Mouse (Mus musculus) midbrain, embryonic 11.5 days (tissue): ENCODE results near the gene Ube2f. TPM values are rescaled to one million over a fixed set of nuclear protein-coding genes. Genes with fewer than 3 reads are reported as not detected.
A peak's percentile ranks its signal among the peaks of the same experiment; 100 is the strongest.

Source experiments
- ATAC-seq: fragments of 200-750 bp; cut with Nextera tagmentation; 2 replicates; pipeline ENCODE4 v1.8.0; 2017; ENCODE audit warnings: moderate TSS enrichment, moderate library complexity; ENCODE audit not compliant: low FRiP score
- DNase-seq: peaks from one replicate; pipeline ENCODE4 v3.0.0; 2015; ENCODE audit warnings: low spot score; ENCODE audit errors: missing footprints
- H3K27ac ChIP-seq: fragments of 300-500 bp; sonication (generic); 2 replicates; pipeline ENCODE4 v1.5.1; 2014; ENCODE audit warnings: low read depth, low read length
- H3K27me3 ChIP-seq: fragments of 300-500 bp; sonication (generic); 2 replicates; pipeline ENCODE4 v1.6.1; 2014; ENCODE audit warnings: mild to moderate bottlenecking, low read length, moderate library complexity, mixed read lengths; ENCODE audit not compliant: control insufficient read depth, insufficient read depth
- H3K36me3 ChIP-seq: fragments of 300-500 bp; sonication (generic); 2 replicates; pipeline ENCODE4 v1.6.1; 2014; ENCODE audit warnings: mild to moderate bottlenecking, low read length, moderate library complexity, mixed read lengths; ENCODE audit not compliant: control insufficient read depth, insufficient read depth
- H3K4me1 ChIP-seq: fragments of 300-500 bp; sonication (generic); 2 replicates; pipeline ENCODE4 v1.6.1; 2014; ENCODE audit warnings: low read length; ENCODE audit not compliant: control insufficient read depth, insufficient read depth
- H3K4me2 ChIP-seq: fragments of 300-500 bp; sonication (generic); 2 replicates; pipeline ENCODE4 v1.6.1; 2014; ENCODE audit warnings: mild to moderate bottlenecking, moderate library complexity
- H3K4me3 ChIP-seq: fragments of 300-500 bp; sonication (generic); 2 replicates; pipeline ENCODE4 v1.5.1; 2014; ENCODE audit warnings: low read depth, low read length
- H3K9ac ChIP-seq: fragments of 300-500 bp; sonication (generic); 2 replicates; pipeline ENCODE4 v1.6.1; 2014; ENCODE audit warnings: low read length
- H3K9me3 ChIP-seq: fragments of 300-500 bp; sonication (generic); 2 replicates; pipeline ENCODE4 v1.6.1; 2016; ENCODE audit warnings: low read length; ENCODE audit not compliant: control insufficient read depth
- WGBS: fragments of 180-500 bp; shearing (Covaris S2); extraction: QIAGEN DNeasy Blood & Tissue Kit; methylation state at CpG from one replicate; pipeline ENCODE4 v1.1.7; 2014; 5-methylcytosine and 5-hydroxymethylcytosine counted together
- polyA plus RNA-seq: library from polyadenylated mRNA; unstranded; fragments of >200 nt; fragmentation: Nextera tagmentation; extraction: Ambion mirVana; gene quantifications from 2 replicates; pipeline ENCODE4 v1.2.1, GENCODE M21; 2014

The Ube2f gene
- polyA plus RNA-seq, 1 experiment from 2014 or later = 88.5 TPM

- Histone ChIP-seq H3K9me3 (no peaks in the 10 kb centered on the region), H3K9ac (no peak overlapping the region), H3K4me1 (no peaks in the 10 kb centered on the region), H3K36me3 (no peaks in the 10 kb centered on the region), H3K27ac (no peak overlapping the region), H3K4me2 (no peak overlapping the region), H3K27me3 (no peaks in the 10 kb centered on the region), H3K4me3 (no peak overlapping the region)
- ATAC-seq (peak; percentile 57; the same call in 1 of the 2 replicates), DNase-seq (peak; percentile 90)
- 77% methylated on average over 1 of the region's 1 CpGs for WGBS
Observed at GRCm38 (mm10) chr1:91211099-91211498, 39.0 kb upstream of the Ube2f start.

GRCm38 (mm10) chr1:91211591-91212008 is 38.5 kb upstream of the Ube2f start:
- WGBS = 86% methylated on average over 7 of the region's 7 CpGs
- no peak for ATAC-seq

GRCm38 (mm10) chr1:91215264-91215663 is 34.8 kb upstream of the Ube2f start:
- no peak overlapping the region for H3K4me3 ChIP-seq
- H3K27me3 ChIP-seq = no peaks in the 10 kb centered on the region
- 96% methylated on average over 1 of the region's 1 CpGs for WGBS
- H3K9me3 ChIP-seq = no peaks in the 10 kb centered on the region
- no peak overlapping the region for H3K4me2 ChIP-seq
- H3K27ac ChIP-seq = no peak overlapping the region
- H3K36me3 ChIP-seq = no peaks in the 10 kb centered on the region
- H3K4me1 ChIP-seq = no peaks in the 10 kb centered on the region
- ATAC-seq (no peak), DNase-seq (peak; percentile 51)
- no peak overlapping the region for H3K9ac ChIP-seq

More at GRCm38 (mm10) chr1:91211591-91212008, 38.5 kb upstream of the Ube2f start:
- no peaks in the 10 kb centered on the region for H3K27me3 ChIP-seq
- no peak for DNase-seq
- H3K9me3 ChIP-seq = no peaks in the 10 kb centered on the region
- H3K27ac ChIP-seq = no peak overlapping the region
- H3K4me1 ChIP-seq = no peaks in the 10 kb centered on the region
- no peak overlapping the region for H3K9ac ChIP-seq
- no peak overlapping the region for H3K4me2 ChIP-seq
- no peaks in the 10 kb centered on the region for H3K36me3 ChIP-seq
- H3K4me3 ChIP-seq = no peak overlapping the region

GRCm38 (mm10) chr1:91215981-91216380 is 34.1 kb upstream of the Ube2f start:
- no peak overlapping the region for H3K9ac ChIP-seq
- H3K4me2 ChIP-seq = no peak overlapping the region
- 79% methylated on average over 1 of the region's 1 CpGs for WGBS
- H3K4me1 ChIP-seq = no peaks in the 10 kb centered on the region
- H3K27me3 ChIP-seq = no peaks in the 10 kb centered on the region
- ATAC-seq = no peak
- no peak overlapping the region for H3K4me3 ChIP-seq
- no peak for DNase-seq
- no peak overlapping the region for H3K27ac ChIP-seq
- no peaks in the 10 kb centered on the region for H3K9me3 ChIP-seq
- no peaks in the 10 kb centered on the region for H3K36me3 ChIP-seq

GRCm38 (mm10) chr1:91216504-91217267 is 33.4 kb upstream of the Ube2f start:
- ATAC-seq = no peak
- H3K9me3 ChIP-seq = no peaks in the 10 kb centered on the region

GRCm38 (mm10) chr1:91219641-91220321 is 30.3 kb upstream of the Ube2f start:
- Histone ChIP-seq H3K4me1 (no peaks in the 10 kb centered on the region), H3K9ac (no peak overlapping the region), H3K9me3 (no peaks in the 10 kb centered on the region), H3K27ac (no peak overlapping the region), H3K36me3 (no peaks in the 10 kb centered on the region), H3K27me3 (no peaks in the 10 kb centered on the region), H3K4me3 (no peak overlapping the region), H3K4me2 (no peak overlapping the region)
- 89% methylated on average over 7 of the region's 7 CpGs for WGBS
- ATAC-seq (no peak), DNase-seq (no peak)

More at GRCm38 (mm10) chr1:91216504-91217267, 33.4 kb upstream of the Ube2f start:
- H3K36me3 ChIP-seq = no peaks in the 10 kb centered on the region
- WGBS = 66% methylated on average over 10 of the region's 10 CpGs
- H3K27ac ChIP-seq = no peak overlapping the region
- DNase-seq = peak; percentile 19
- no peak overlapping the region for H3K4me2 ChIP-seq
- no peaks in the 10 kb centered on the region for H3K4me1 ChIP-seq
- no peak overlapping the region for H3K9ac ChIP-seq
- no peaks in the 10 kb centered on the region for H3K27me3 ChIP-seq
- H3K4me3 ChIP-seq = no peak overlapping the region

GRCm38 (mm10) chr1:91220322-91220672 is 29.8 kb upstream of the Ube2f start:
- 87% methylated on average over 3 of the region's 3 CpGs for WGBS
- no peak overlapping the region for H3K9ac ChIP-seq
- no peaks in the 10 kb centered on the region for H3K9me3 ChIP-seq
- H3K4me3 ChIP-seq = no peak overlapping the region
- H3K4me2 ChIP-seq = no peak overlapping the region
- DNase-seq (no peak), ATAC-seq (no peak)
- H3K4me1 ChIP-seq = no peaks in the 10 kb centered on the region
- no peak overlapping the region for H3K27ac ChIP-seq
- H3K27me3 ChIP-seq = no peaks in the 10 kb centered on the region
- H3K36me3 ChIP-seq = no peaks in the 10 kb centered on the region

- no peak for DNase-seq
- Histone ChIP-seq H3K27me3 (no peaks in the 10 kb centered on the region), H3K27ac (no peak overlapping the region), H3K4me2 (no peak overlapping the region), H3K4me3 (no peak overlapping the region), H3K9me3 (no peaks in the 10 kb centered on the region), H3K36me3 (no peaks in the 10 kb centered on the region), H3K9ac (no peak overlapping the region), H3K4me1 (no peaks in the 10 kb centered on the region)
- no peak for ATAC-seq
- 72% methylated on average over 4 of the region's 4 CpGs for WGBS
Observed at GRCm38 (mm10) chr1:91226562-91226961, 23.5 kb upstream of the Ube2f start.

- Histone ChIP-seq H3K4me2 (no peak overlapping the region), H3K4me3 (no peak overlapping the region), H3K4me1 (no peaks in the 10 kb centered on the region), H3K27ac (no peak overlapping the region), H3K9ac (no peak overlapping the region), H3K36me3 (no peaks in the 10 kb centered on the region), H3K27me3 (no peaks in the 10 kb centered on the region), H3K9me3 (no peaks in the 10 kb centered on the region)
- no peak for ATAC-seq
- no peak for DNase-seq
- WGBS = 68% methylated on average over 15 of the region's 15 CpGs
Observed at GRCm38 (mm10) chr1:91227381-91228054, 22.6 kb upstream of the Ube2f start.
